Mouse (Mus musculus) thymus, postnatal 25 days (tissue): Measurements from ENCODE around the gene Ccdc154.

Experiments used
- DNase-seq: peaks from one replicate; pipeline ENCODE4 v3.0.0; 2022

Ccdc154 gene

DNA sequence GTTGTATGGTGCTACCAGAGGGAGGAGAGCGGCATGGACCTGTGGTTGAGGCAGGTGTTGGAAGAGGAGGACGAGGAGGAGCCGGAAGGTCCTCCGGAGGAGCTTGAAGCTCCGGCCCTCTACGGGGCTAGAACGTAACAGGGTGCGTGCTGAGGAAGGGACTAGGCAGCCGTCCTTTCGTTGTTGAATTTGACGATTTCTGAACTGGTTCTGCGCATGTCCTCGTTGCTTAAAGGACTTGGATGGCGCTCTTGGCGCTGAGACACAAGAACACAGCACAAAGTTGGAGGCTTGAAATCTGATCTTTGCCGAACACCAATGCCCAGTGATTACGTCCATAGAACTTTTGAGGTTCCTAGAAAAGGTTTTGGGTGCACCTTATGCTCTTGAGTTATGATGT lies 22.7 kb downstream of the Ccdc154 start:
- DNase-seq: no peak

- no peak for DNase-seq
These were observed 25.5 kb downstream of the Ccdc154 start for GRCm38 (mm10) chr17:25187784-25188149.

DNA sequence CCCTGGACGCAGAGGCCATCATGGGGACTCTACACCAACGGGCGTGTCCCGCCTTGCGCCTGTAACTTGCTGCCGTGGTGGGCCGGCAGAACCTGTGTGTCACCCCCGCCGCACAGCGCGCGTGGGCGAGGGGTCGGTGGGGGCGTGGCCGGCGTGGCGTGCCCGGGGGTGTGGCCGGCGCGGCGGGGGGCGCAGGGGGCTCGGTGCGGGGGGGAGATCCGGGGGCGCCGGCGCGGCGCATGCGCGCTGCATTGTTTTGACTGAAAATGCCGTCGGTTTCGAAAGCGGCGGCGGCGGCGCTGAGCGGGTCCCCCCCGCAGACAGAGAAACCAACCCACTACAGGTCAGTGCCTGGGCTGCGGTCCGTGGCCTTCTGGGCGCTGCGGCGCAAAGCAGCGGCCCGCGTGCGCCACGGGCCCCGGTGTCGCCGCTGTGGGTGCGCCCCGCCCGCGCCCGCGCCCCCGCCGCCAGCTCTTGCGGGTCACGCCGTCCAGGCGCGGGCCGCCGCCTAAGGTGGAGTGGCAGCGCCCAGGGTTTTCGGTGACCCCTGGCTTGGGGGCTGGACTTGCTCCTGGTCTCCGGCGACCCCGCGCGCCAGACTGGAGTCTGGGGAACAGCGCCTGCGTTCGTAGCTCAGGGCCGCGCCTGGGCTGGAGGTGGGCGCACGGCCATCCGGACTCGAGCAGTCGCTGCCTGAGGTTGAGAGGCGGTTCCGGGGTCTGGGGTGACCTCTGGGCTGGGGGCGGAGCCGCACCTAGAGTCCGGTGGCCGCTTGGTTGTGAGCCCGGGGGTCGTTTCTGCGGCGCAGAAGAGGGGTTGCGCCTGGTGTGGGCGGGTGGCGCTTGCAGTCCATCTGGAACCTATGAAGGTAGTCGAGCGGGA lies 26.1 kb downstream of the Ccdc154 start, which contains the start of gene Unkl:
Gene Unkl (plus strand): TSS at position 248 of the 882 bp plus-strand sequence.
- DNase-seq: peak; percentile 86

DNA sequence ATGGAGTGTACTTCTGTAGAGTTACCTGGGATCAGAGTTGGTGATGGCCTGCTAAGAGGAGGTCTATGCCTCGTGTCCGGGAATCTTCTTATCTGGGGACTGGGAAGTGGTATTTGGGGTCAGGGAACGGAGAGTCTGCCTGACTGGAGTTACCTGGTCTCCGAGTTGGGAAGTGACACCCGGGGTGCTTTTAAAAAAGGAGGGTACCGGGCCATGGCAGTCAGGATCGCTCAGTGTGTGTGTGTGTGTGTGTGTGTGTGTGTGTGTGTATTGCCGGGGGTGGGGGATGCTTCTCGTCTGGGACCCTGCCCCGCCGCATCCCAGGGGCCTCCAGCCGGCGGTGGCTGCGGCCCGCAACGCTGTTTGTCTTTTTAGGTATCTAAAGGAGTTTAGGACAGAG lies 26.8 kb downstream of the Ccdc154 start:
- peak; percentile 12 for DNase-seq

GRCm38 (mm10) chr17:25202401-25202800 lies 40.1 kb downstream of the Ccdc154 start:
- DNase-seq: no peak

DNA sequence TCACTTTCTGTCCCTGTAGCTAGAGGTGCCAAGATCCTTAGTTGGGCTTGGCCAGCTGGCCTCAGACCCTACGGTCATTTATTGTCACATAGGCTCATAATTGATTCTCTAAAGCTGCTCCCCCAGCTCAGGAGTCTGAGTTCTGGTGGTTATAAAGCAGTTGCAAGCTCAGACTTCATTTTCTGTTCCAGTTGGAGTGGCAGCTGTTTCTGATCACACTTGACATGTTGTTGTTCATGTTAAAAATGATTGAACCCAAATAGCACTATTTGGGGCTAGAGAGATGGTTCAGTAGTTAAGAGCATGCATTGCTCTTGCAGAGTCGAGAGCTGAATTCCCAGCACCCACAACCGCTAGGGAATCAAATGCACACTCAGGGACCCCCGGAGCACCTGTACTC lies 47.7 kb downstream of the Ccdc154 start:
- no peak for DNase-seq

GRCm38 (mm10) chr17:25210680-25211466 lies 48.6 kb downstream of the Ccdc154 start:
- DNase-seq: no peak

DNA sequence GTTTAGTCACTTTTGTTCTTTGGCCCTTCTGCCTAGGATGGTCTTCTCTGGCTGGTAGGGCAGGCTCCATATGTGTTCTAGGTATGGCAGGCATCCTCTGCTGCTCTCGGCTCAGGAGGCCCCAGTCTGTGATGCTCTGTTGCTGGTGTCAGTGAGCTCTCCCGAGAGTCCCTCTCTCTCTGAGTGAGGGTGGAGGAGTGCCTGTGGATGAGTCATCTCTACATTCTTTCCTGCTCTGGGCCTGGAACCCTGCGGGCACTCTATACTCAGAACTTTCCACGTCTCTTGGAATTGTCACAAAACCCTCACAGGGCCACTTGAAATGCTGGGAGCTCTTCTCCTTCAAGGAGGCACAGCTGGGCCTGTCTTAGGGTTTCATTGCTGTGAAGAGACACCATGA lies 49.4 kb downstream of the Ccdc154 start:
- DNase-seq: no peak

- no peak for DNase-seq
These were observed 53.2 kb downstream of the Ccdc154 start for GRCm38 (mm10) chr17:25215431-25215830.

DNA sequence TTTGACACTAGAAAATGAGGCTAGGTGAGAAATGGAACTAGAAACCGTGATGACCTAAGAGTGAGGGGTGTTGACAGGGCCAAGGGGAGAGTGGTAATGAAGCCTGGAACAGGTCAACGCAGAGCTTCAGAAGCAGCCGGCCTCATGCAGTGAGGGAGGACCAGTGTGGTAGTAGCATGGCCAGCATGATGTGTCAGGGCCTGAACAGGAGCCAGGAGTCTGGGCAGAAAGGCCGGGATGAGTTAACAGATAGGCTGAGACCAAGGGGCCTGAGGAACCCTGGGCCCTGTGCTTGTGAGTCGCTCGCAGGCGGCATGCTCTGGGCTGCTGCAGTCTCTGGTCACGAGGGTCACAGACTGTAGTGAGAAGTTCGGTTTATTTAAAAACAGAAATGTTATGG lies 56.7 kb downstream of the Ccdc154 start:
- no peak for DNase-seq

- DNase-seq: peak; percentile 50
These were observed 57.4 kb downstream of the Ccdc154 start for GRCm38 (mm10) chr17:25219492-25220295.

DNA sequence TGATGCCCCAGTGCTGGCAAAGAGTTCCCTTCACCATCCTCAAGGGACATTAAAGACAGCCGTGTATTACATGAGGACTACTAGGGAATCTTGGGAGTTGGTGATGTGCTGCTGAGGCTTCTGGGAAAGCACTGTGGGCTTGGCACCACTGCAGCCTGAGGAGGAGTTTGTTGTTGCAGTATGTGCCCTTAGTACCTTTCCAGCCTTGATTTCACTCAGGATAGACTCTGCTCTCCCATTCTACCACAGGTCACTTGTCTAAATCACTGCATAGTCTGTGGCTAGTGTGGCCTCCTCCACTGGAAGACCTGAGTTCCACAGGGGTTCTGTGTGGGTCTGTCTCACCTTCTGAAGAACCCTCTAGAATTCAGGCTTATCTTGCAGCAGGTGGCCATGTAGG lies 58.5 kb downstream of the Ccdc154 start:
- no peak for DNase-seq
